Mouse (Mus musculus): Measurements from ENCODE around the gene Eif4e3. TPM values are rescaled to one million over a fixed set of nuclear protein-coding genes. Genes with fewer than 3 reads are reported as not detected.

Eif4e3 gene
- 26.1 and 26.3 TPM in 2 replicates for polyA plus RNA-seq (2015; fragmentation: Nextera tagmentation; extraction: Ambion mirVana)

- WGBS = under 1% methylated on average over 41 of the region's 75 CpGs
- peak within 1 kb of the TSS; percentile 63 for H3K27ac ChIP-seq (ENCODE audit: low read length)
- ATAC-seq (ENCODE audit: low read depth) = peak; percentile 92
Measured at GRCm38 (mm10) chr6:99666318-99667171, at the start of gene Eif4e3, which contains the start of gene Gm20696. Gene Eif4e3 (minus strand): TSS chr6:99666771. Gene Gm20696 (minus strand): TSS chr6:99666797.

GRCm38 (mm10) chr6:99715913-99716312, 49.3 kb upstream of the Eif4e3 start:
- Histone ChIP-seq H3K9ac (ENCODE audit: low read length) (no peak overlapping the region), H3K27me3 (ENCODE audit: control insufficient read depth, insufficient read depth, low read depth, low read length) (peaks cover 2% of the 10 kb centered on the region; the same call in 1 of the 2 replicates), H3K36me3 (ENCODE audit: control insufficient read depth, insufficient read depth, low read length) (no peaks in the 10 kb centered on the region), H3K4me1 (replicated peaks; ENCODE audit: control insufficient read depth, insufficient read depth, low read length) (0 out of 2 replicates have a peak, but pooled peaks cover 2% of the 10 kb centered on the region), H3K27ac (ENCODE audit: low read length) (no peak overlapping the region), H3K4me3 (ENCODE audit: low read length) (no peak overlapping the region), H3K9me3 (ENCODE audit: control insufficient read depth, low read length) (no peaks in the 10 kb centered on the region), H3K4me2 (ENCODE audit: low read depth, low read length) (no peak overlapping the region)
- no peak for ATAC-seq (ENCODE audit: low read depth)
- WGBS = 58% methylated on average over 6 of the region's 6 CpGs

More at GRCm38 (mm10) chr6:99666318-99667171, at the start of gene Eif4e3, which contains the start of gene Gm20696:
- H3K9ac ChIP-seq (ENCODE audit: low read length) = peak within 1 kb of the TSS; percentile 84
- H3K36me3 ChIP-seq (ENCODE audit: control insufficient read depth, insufficient read depth, low read length) = 0 out of 2 replicates have a peak, but pooled peaks cover 2% of the 10 kb centered on the region
- no peaks in the 10 kb centered on the region for H3K27me3 ChIP-seq (ENCODE audit: control insufficient read depth, insufficient read depth, low read depth, low read length)
- H3K4me3 ChIP-seq (ENCODE audit: low read length) = peak within 1 kb of the TSS; percentile 85
- no peaks in the 10 kb centered on the region for H3K9me3 ChIP-seq (ENCODE audit: control insufficient read depth, low read length)
- H3K4me1 ChIP-seq (replicated peaks; ENCODE audit: control insufficient read depth, insufficient read depth, low read length) = peaks cover 20% of the 10 kb centered on the region
- H3K4me2 ChIP-seq (ENCODE audit: low read depth, low read length) = peak within 1 kb of the TSS; percentile 89

GRCm38 (mm10) chr6:99715191-99715590, 48.6 kb upstream of the Eif4e3 start:
- 0 out of 2 replicates have a peak, but pooled peaks cover 2% of the 10 kb centered on the region for H3K4me1 ChIP-seq (replicated peaks; ENCODE audit: control insufficient read depth, insufficient read depth, low read length)
- H3K4me2 ChIP-seq (ENCODE audit: low read depth, low read length) = no peak overlapping the region
- H3K27ac ChIP-seq (ENCODE audit: low read length) = no peak overlapping the region
- no peak for ATAC-seq (ENCODE audit: low read depth)
- WGBS = 54% methylated on average over 6 of the region's 6 CpGs
- H3K36me3 ChIP-seq (ENCODE audit: control insufficient read depth, insufficient read depth, low read length) = no peaks in the 10 kb centered on the region
- H3K9me3 ChIP-seq (ENCODE audit: control insufficient read depth, low read length) = no peaks in the 10 kb centered on the region
- no peak overlapping the region for H3K9ac ChIP-seq (ENCODE audit: low read length)
- peaks cover 2% of the 10 kb centered on the region; the same call in 1 of the 2 replicates for H3K27me3 ChIP-seq (ENCODE audit: control insufficient read depth, insufficient read depth, low read depth, low read length)
- H3K4me3 ChIP-seq (ENCODE audit: low read length) = no peak overlapping the region

GRCm38 (mm10) chr6:99713256-99713655, 46.7 kb upstream of the Eif4e3 start:
- no peak for ATAC-seq (ENCODE audit: low read depth)
- no peaks in the 10 kb centered on the region for H3K36me3 ChIP-seq (ENCODE audit: control insufficient read depth, insufficient read depth, low read length)
- no peak overlapping the region for H3K27ac ChIP-seq (ENCODE audit: low read length)
- H3K4me3 ChIP-seq (ENCODE audit: low read length) = no peak overlapping the region
- no peak overlapping the region for H3K9ac ChIP-seq (ENCODE audit: low read length)
- H3K27me3 ChIP-seq (ENCODE audit: control insufficient read depth, insufficient read depth, low read depth, low read length) = peaks cover 2% of the 10 kb centered on the region; the same call in 1 of the 2 replicates
- H3K4me2 ChIP-seq (ENCODE audit: low read depth, low read length) = no peak overlapping the region
- H3K9me3 ChIP-seq (ENCODE audit: control insufficient read depth, low read length) = no peaks in the 10 kb centered on the region
- 81% methylated on average over 5 of the region's 5 CpGs for WGBS
- H3K4me1 ChIP-seq (replicated peaks; ENCODE audit: control insufficient read depth, insufficient read depth, low read length) = 0 out of 2 replicates have a peak, but pooled peaks cover 2% of the 10 kb centered on the region

GRCm38 (mm10) chr6:99711576-99712101, 45.1 kb upstream of the Eif4e3 start:
- Histone ChIP-seq H3K36me3 (ENCODE audit: control insufficient read depth, insufficient read depth, low read length) (no peaks in the 10 kb centered on the region), H3K27ac (ENCODE audit: low read length) (no peak overlapping the region), H3K4me2 (ENCODE audit: low read depth, low read length) (no peak overlapping the region), H3K4me1 (replicated peaks; ENCODE audit: control insufficient read depth, insufficient read depth, low read length) (peaks cover 2% of the 10 kb centered on the region; the same call in 1 of the 2 replicates), H3K9me3 (ENCODE audit: control insufficient read depth, low read length) (no peaks in the 10 kb centered on the region), H3K4me3 (ENCODE audit: low read length) (no peak overlapping the region), H3K9ac (ENCODE audit: low read length) (no peak overlapping the region), H3K27me3 (ENCODE audit: control insufficient read depth, insufficient read depth, low read depth, low read length) (peaks cover 2% of the 10 kb centered on the region; the same call in 1 of the 2 replicates)
- ATAC-seq (ENCODE audit: low read depth) = no peak
- 53% methylated on average over 11 of the region's 11 CpGs for WGBS

- Histone ChIP-seq H3K4me3 (ENCODE audit: low read length) (no peak overlapping the region), H3K9me3 (ENCODE audit: control insufficient read depth, low read length) (no peaks in the 10 kb centered on the region), H3K27me3 (ENCODE audit: control insufficient read depth, insufficient read depth, low read depth, low read length) (no peaks in the 10 kb centered on the region), H3K9ac (ENCODE audit: low read length) (no peak overlapping the region), H3K36me3 (ENCODE audit: control insufficient read depth, insufficient read depth, low read length) (no peaks in the 10 kb centered on the region), H3K4me2 (ENCODE audit: low read depth, low read length) (no peak overlapping the region), H3K4me1 (replicated peaks; ENCODE audit: control insufficient read depth, insufficient read depth, low read length) (no peaks in the 10 kb centered on the region), H3K27ac (ENCODE audit: low read length) (no peak overlapping the region)
- 57% methylated on average over 3 of the region's 3 CpGs for WGBS
- no peak for ATAC-seq (ENCODE audit: low read depth)
Measured at GRCm38 (mm10) chr6:99700484-99700883, 33.9 kb upstream of the Eif4e3 start.

- ATAC-seq (ENCODE audit: low read depth) = peak; percentile 60
- Histone ChIP-seq H3K9ac (ENCODE audit: low read length) (peak overlapping the region; percentile 86), H3K4me1 (replicated peaks; ENCODE audit: control insufficient read depth, insufficient read depth, low read length) (peaks cover 9% of the 10 kb centered on the region), H3K27me3 (ENCODE audit: control insufficient read depth, insufficient read depth, low read depth, low read length) (peaks cover 7% of the 10 kb centered on the region; the same call in 1 of the 2 replicates), H3K4me3 (ENCODE audit: low read length) (peak overlapping the region; percentile 77), H3K4me2 (ENCODE audit: low read depth, low read length) (peak overlapping the region; percentile 97), H3K36me3 (ENCODE audit: control insufficient read depth, insufficient read depth, low read length) (no peaks in the 10 kb centered on the region), H3K27ac (ENCODE audit: low read length) (no peak overlapping the region), H3K9me3 (ENCODE audit: control insufficient read depth, low read length) (no peaks in the 10 kb centered on the region)
- WGBS = 1% methylated on average over 64 of the region's 110 CpGs
Measured at GRCm38 (mm10) chr6:99692916-99693841, 26.6 kb upstream of the Eif4e3 start.

GRCm38 (mm10) chr6:99692206-99692915, 25.8 kb upstream of the Eif4e3 start, which contains the start of gene Gpr27:
Gene Gpr27 (plus strand): TSS chr6:99692679.
- Histone ChIP-seq H3K27ac (ENCODE audit: low read length) (0 out of 2 replicates have a peak within 1 kb of the TSS, but pooled peaks have one; percentile 7), H3K4me3 (ENCODE audit: low read length) (peak within 1 kb of the TSS; percentile 77), H3K4me1 (replicated peaks; ENCODE audit: control insufficient read depth, insufficient read depth, low read length) (peaks cover 9% of the 10 kb centered on the region), H3K9ac (ENCODE audit: low read length) (peak within 1 kb of the TSS; percentile 86), H3K27me3 (ENCODE audit: control insufficient read depth, insufficient read depth, low read depth, low read length) (peaks cover 7% of the 10 kb centered on the region; the same call in 1 of the 2 replicates), H3K4me2 (ENCODE audit: low read depth, low read length) (peak within 1 kb of the TSS; percentile 97), H3K36me3 (ENCODE audit: control insufficient read depth, insufficient read depth, low read length) (no peaks in the 10 kb centered on the region), H3K9me3 (ENCODE audit: control insufficient read depth, low read length) (no peaks in the 10 kb centered on the region)
- WGBS = under 1% methylated on average over 66 of the region's 112 CpGs
- peak; percentile 77 for ATAC-seq (ENCODE audit: low read depth)
